Mouse (Mus musculus) limb, embryonic 14.5 days (tissue): Measurements from ENCODE around the gene Tfpi. TPM values are rescaled to one million over a fixed set of nuclear protein-coding genes. Genes with fewer than 3 reads are reported as not detected.
A peak's percentile ranks its signal among the peaks of the same experiment; 100 is the strongest.

Experiments used
- ATAC-seq: fragments of 200-750 bp; cut with Nextera tagmentation; 2 replicates; pipeline ENCODE4 v1.8.0; 2017; ENCODE audit warnings: low read depth, moderate number of reproducible peaks, moderate TSS enrichment; ENCODE audit not compliant: low FRiP score
- DNase-seq: peaks from one replicate; pipeline ENCODE4 v3.0.0-alpha.2; 2015; ENCODE audit warnings: low spot score
- H3K27ac ChIP-seq: fragments of 300-500 bp; sonication (generic); replicated peaks from 2 replicates; pipeline ENCODE4 v1.5.1; 2014; ENCODE audit warnings: low read depth, mild to moderate bottlenecking, low read length, moderate library complexity, mixed read lengths
- H3K27me3 ChIP-seq: fragments of 300-500 bp; sonication (generic); 2 replicates; pipeline ENCODE4 v1.6.1; 2014; ENCODE audit warnings: low read length, mixed read lengths; ENCODE audit not compliant: control insufficient read depth, insufficient read depth
- H3K36me3 ChIP-seq: fragments of 300-500 bp; sonication (generic); 2 replicates; pipeline ENCODE4 v1.6.1; 2014; ENCODE audit warnings: mild to moderate bottlenecking, low read length, moderate library complexity, mixed read lengths; ENCODE audit not compliant: control insufficient read depth, insufficient read depth
- H3K4me1 ChIP-seq: fragments of 300-500 bp; sonication (generic); 2 replicates; pipeline ENCODE4 v1.6.1; 2014; ENCODE audit warnings: antibody characterized with exemption, low read length, mixed read lengths; ENCODE audit not compliant: control insufficient read depth, insufficient read depth
- H3K4me2 ChIP-seq: fragments of 300-500 bp; sonication (generic); replicated peaks from 2 replicates; pipeline ENCODE4 v1.6.1; 2014; ENCODE audit warnings: low read depth, mild to moderate bottlenecking, low read length, moderate library complexity; ENCODE audit not compliant: severe bottlenecking
- H3K4me3 ChIP-seq: fragments of 300-500 bp; sonication (generic); replicated peaks from 2 replicates; pipeline ENCODE4 v1.5.1; 2014; ENCODE audit warnings: low read length
- H3K9ac ChIP-seq: fragments of 300-500 bp; sonication (generic); 2 replicates; pipeline ENCODE4 v1.6.1; 2014; ENCODE audit warnings: mild to moderate bottlenecking, low read depth, low read length, moderate library complexity; ENCODE audit not compliant: severe bottlenecking
- H3K9me3 ChIP-seq: fragments of 300-500 bp; sonication (generic); 2 replicates; pipeline ENCODE4 v1.6.1; 2016; ENCODE audit warnings: low read length; ENCODE audit not compliant: control insufficient read depth
- POLR2A ChIP-seq: fragments of 200-500 bp; IDR thresholded peaks from 2 replicates; pipeline ENCODE4 v1.8.0; 2012; ENCODE audit warnings: inconsistent platforms, mild to moderate bottlenecking, moderate library complexity, borderline replicate concordance; ENCODE audit not compliant: insufficient read depth, insufficient read length; ENCODE audit errors: extremely low read depth
- WGBS: fragments of 180-500 bp; shearing (Covaris S2); extraction: QIAGEN DNeasy Blood & Tissue Kit; methylation state at CpG from one replicate; pipeline ENCODE4 v1.1.7; 2014; 5-methylcytosine and 5-hydroxymethylcytosine counted together
- polyA plus RNA-seq, 2 experiments: library from polyadenylated mRNA; depleted of rRNA in 1 of 2; stranded (reverse) in 1 of 2; unstranded in 1 of 2; fragments of >200 nt; fragmentation: Nextera tagmentation in 1 of 2; extraction: Ambion mirVana in 1 of 2; gene quantifications; 2 replicates each; pipeline versions ENCODE4 v1.2.1 to v1.2.3; 2012 to 2014

Gene Tfpi
- polyA plus RNA-seq, 2 experiments, result 28.3 to 29.6 TPM

GRCm38 (mm10) chr2:84428836-84429235 lies 47.7 kb downstream of the Tfpi start:
- no peak for ATAC-seq
- 33% methylated on average over 3 of the region's 3 CpGs for WGBS

GRCm38 (mm10) chr2:84426531-84426930 lies 50.0 kb downstream of the Tfpi start:
- Histone ChIP-seq H3K36me3 (no peaks in the 10 kb centered on the region), H3K4me2 (no peak overlapping the region), H3K27ac (no peak overlapping the region), H3K9ac (no peak overlapping the region), H3K27me3 (no peaks in the 10 kb centered on the region), H3K9me3 (no peaks in the 10 kb centered on the region), H3K4me1 (0 out of 2 replicates have a peak, but pooled peaks cover 3% of the 10 kb centered on the region), H3K4me3 (no peak overlapping the region)
- WGBS, result 73% methylated on average over 4 of the region's 4 CpGs
- ATAC-seq (no peak), DNase-seq (no peak)
- TF ChIP-seq POLR2A, result no peak

More at GRCm38 (mm10) chr2:84428836-84429235, 47.7 kb downstream of the Tfpi start:
- peak; percentile 14 for DNase-seq
- no peak overlapping the region for H3K4me2 ChIP-seq
- H3K27ac ChIP-seq, result no peak overlapping the region
- TF ChIP-seq POLR2A, result no peak
- H3K9ac ChIP-seq, result no peak overlapping the region
- no peak overlapping the region for H3K4me3 ChIP-seq
- H3K27me3 ChIP-seq, result no peaks in the 10 kb centered on the region
- 0 out of 2 replicates have a peak, but pooled peaks cover 3% of the 10 kb centered on the region for H3K4me1 ChIP-seq
- H3K9me3 ChIP-seq, result no peaks in the 10 kb centered on the region
- H3K36me3 ChIP-seq, result no peaks in the 10 kb centered on the region

GRCm38 (mm10) chr2:84425138-84425537 lies 51.4 kb downstream of the Tfpi start, which contains the start of gene Calcrl:
Calcrl (minus strand) TSS chr2:84425411.
- Histone ChIP-seq H3K27ac (0 out of 2 replicates have a peak within 1 kb of the TSS, but pooled peaks have one; percentile 29), H3K4me2 (peak within 1 kb of the TSS; percentile 44), H3K36me3 (no peaks in the 10 kb centered on the region), H3K9ac (peak within 1 kb of the TSS; percentile 40), H3K4me1 (0 out of 2 replicates have a peak, but pooled peaks cover 3% of the 10 kb centered on the region), H3K27me3 (no peaks in the 10 kb centered on the region), H3K4me3 (peak within 1 kb of the TSS; percentile 31), H3K9me3 (no peaks in the 10 kb centered on the region)
- under 1% methylated on average over 10 of the region's 10 CpGs for WGBS
- DNase-seq (peak; percentile 85), ATAC-seq (peak; percentile 82)
- TF ChIP-seq POLR2A, result no peak

- Histone ChIP-seq H3K4me2 (no peak overlapping the region), H3K9ac (no peak overlapping the region), H3K4me3 (no peak overlapping the region), H3K9me3 (no peaks in the 10 kb centered on the region), H3K4me1 (no peaks in the 10 kb centered on the region), H3K27me3 (no peaks in the 10 kb centered on the region), H3K27ac (no peak overlapping the region), H3K36me3 (no peaks in the 10 kb centered on the region)
- TF ChIP-seq POLR2A, result no peak
- 83% methylated on average over 4 of the region's 4 CpGs for WGBS
- ATAC-seq (no peak), DNase-seq (no peak)
Measured at GRCm38 (mm10) chr2:84416501-84416900, 60.1 kb downstream of the Tfpi start.

GRCm38 (mm10) chr2:84409796-84410592 lies 66.6 kb downstream of the Tfpi start:
- no peaks in the 10 kb centered on the region for H3K9me3 ChIP-seq
- H3K9ac ChIP-seq, result no peak overlapping the region
- no peak overlapping the region for H3K4me2 ChIP-seq
- H3K4me3 ChIP-seq, result no peak overlapping the region
- no peak for DNase-seq
- H3K4me1 ChIP-seq, result no peaks in the 10 kb centered on the region
- no peak overlapping the region for H3K27ac ChIP-seq
- TF ChIP-seq POLR2A, result no peak
- ATAC-seq, result no peak
- H3K27me3 ChIP-seq, result no peaks in the 10 kb centered on the region
- H3K36me3 ChIP-seq, result no peaks in the 10 kb centered on the region

GRCm38 (mm10) chr2:84404834-84405233 lies 71.7 kb downstream of the Tfpi start:
- H3K27me3 ChIP-seq, result no peaks in the 10 kb centered on the region
- no peak overlapping the region for H3K9ac ChIP-seq
- no peaks in the 10 kb centered on the region for H3K9me3 ChIP-seq
- ATAC-seq, result no peak
- no peak for TF ChIP-seq POLR2A
- H3K27ac ChIP-seq, result no peak overlapping the region
- H3K4me1 ChIP-seq, result no peaks in the 10 kb centered on the region
- DNase-seq, result no peak
- H3K4me2 ChIP-seq, result no peak overlapping the region
- H3K4me3 ChIP-seq, result no peak overlapping the region
- 87% methylated on average over 3 of the region's 3 CpGs for WGBS
- H3K36me3 ChIP-seq, result no peaks in the 10 kb centered on the region
